Mouse (Mus musculus) heart, postnatal 36 days (tissue): ENCODE data around the gene Plekhg6. TPM values are rescaled to one million over a fixed set of nuclear protein-coding genes. Genes with fewer than 3 reads are reported as not detected.
A peak's percentile ranks its signal among the peaks of the same experiment; 100 is the strongest.

Experiments
- DNase-seq, 2 experiments: peaks; one replicate each; pipeline ENCODE4 v3.0.0; 2021 to 2022
- intact Hi-C: fragments of 180-260 bp; cut with DNase I; formaldehyde crosslinking; loops from one replicate; pipeline ENCODE4 v1.15.1; 2025
- total RNA-seq, 2 experiments: library from RNA; stranded (reverse); gene quantifications; 2 replicates each; pipeline ENCODE4 v1.2.3; 2021

Gene Plekhg6
- not detected for total RNA-seq

DNA sequence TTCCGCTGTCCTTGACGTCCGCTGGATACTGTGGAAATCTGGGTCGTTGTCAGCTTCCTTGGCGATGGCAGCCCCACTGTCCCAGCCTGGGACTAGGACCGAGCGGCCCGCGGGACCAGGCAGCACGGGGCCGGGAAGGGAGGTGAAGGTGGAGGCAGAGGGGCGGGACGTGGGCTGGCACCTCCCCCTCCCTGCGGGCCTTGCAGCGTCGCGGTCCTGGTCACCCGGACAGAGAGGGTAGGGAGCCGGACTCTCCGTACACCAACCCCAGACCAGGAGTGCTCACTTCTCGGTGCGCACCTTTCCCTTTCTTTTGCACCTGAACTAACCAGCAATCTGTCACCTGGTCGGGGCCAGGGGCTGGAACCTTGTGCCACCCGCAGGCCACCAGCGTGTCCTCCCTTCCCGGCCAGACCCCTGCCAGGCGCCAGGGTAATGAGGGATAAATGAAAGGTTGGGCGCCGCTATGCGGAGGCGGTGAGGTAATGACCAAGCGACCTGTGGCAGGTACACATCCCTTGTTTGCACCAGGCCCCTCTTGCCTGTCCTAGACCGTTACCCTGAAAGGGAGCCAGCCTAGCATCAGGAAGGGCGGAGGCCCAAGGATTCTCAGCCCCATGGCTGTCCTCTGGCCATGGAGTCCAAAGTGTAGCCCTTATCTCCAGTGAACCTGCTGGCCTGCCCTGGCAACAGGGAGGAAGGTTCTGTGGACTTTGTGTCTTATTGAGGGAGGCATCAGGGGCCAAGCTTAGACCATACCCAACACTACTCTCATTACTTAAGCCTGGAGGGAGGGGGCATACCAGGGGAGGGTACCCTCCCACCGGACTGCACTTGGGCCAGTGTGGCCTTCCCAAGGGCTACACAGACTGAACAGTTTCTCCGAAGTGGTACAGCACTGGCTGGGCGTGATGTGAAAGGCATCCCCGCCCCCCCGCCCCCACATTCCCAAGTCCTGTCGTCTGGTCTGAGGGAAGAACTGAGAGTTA lies at the start of gene Plekhg6:
TSS of gene Plekhg6 (minus strand) at position 422 of the 989 bp plus-strand sequence.
- intact Hi-C loops, result no loop called here
- DNase-seq, result no peak

GRCm38 (mm10) chr6:125429741-125430140 lies 49.1 kb upstream of the Plekhg6 start:
- no peak for DNase-seq
- intact Hi-C loops, result loop anchor here (5.0 kb wide), 1 partner anchor 38 kb away; no protein-coding TSS in a partner anchor

DNA sequence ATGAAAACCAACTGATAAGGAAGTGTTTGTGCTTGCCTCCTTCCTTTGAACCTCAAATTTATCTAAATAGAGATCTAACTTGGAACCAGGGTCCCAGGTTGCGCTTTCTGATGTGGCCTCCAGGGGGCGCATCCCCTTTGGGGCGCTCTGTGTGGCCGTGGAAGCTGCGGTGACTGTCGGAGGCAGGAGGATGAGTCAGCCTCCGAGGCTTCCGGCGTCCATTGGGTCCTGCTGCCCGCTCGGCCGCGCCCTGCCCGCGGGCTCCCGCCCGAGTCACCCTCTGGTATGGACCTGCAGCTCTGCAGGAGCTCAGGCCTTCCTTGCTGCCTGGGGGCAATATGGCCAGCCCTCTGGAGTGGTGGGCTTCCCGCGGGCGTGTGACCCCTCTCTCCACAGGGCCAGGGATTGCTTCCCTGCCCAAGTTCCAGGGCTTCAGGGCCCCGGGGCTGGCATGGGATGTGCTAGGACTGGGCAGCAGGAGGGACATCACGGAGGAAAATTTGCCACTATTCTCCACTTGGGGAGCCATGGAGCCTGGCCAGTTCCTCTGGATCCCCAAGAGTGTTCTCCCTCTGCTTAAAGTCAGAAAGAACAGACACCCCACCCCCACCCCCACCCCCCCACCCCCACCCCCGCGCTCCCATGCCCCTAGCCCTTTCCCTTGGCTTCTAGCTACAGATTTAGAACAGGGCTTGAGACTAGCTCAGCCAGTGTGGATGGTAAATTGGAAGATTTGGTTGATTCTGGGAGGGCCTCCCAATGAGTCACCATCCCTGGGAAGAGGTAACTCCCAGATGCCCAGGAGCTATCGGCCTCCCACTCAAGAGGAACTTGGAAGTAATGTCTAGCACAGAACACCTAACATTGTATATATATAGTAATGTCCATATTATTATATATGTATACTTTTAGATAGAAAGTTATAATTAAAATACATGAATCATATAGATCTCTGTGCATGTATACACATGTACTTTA lies 46.1 kb upstream of the Plekhg6 start:
- DNase-seq, result peak; percentile 85 to 86
- intact Hi-C loops, result loop anchor here (1.0 to 5.0 kb wide), 3 partner anchors 41 to 72 kb away; partner anchors contain the start of gene Cd9

DNA sequence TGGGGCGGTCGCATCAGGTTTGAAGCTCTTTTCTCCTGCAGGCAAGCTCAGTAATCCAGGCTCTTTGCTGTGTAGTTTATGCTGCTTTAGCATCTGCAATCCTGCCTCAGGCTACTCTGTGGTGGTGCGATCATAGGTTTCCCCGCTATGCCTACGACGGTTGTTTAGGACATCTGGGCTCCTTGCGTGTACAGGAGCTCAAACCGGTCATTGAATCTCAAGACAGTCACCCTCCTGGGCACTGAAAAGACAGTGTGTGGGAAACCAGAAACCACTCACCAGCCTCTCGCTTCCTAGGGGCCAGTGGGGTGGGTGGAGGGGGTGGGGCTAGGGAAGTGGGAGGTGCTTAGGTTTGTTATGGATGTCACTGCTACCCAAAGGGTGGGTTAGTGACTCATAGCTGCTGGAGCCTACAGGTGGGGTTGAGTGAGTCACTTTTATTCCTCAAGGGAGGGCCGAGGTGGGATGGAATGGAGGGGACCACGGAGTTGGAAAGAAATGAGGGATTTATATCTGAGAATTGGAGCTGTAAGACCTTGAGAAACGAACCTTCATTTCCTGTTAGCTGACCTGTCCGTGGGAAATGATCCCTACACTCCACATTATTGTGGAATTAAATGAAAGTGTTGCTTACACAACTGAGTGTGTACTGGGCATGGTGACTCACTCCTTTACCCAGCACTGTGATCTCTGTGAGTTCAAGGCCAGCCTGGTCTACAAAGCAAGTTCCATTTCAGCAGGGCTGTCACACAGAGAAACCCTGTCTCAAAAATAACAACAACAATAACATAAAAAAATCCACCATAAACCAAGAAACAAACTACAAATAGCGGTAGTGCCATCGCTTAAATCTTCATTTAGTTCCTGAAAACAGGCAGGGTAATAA lies 44.9 kb upstream of the Plekhg6 start:
- no peak for DNase-seq
- intact Hi-C loops, result loop anchor here (1.0 to 5.0 kb wide), 3 partner anchors 42 to 73 kb away; partner anchors contain the start of gene Cd9

DNA sequence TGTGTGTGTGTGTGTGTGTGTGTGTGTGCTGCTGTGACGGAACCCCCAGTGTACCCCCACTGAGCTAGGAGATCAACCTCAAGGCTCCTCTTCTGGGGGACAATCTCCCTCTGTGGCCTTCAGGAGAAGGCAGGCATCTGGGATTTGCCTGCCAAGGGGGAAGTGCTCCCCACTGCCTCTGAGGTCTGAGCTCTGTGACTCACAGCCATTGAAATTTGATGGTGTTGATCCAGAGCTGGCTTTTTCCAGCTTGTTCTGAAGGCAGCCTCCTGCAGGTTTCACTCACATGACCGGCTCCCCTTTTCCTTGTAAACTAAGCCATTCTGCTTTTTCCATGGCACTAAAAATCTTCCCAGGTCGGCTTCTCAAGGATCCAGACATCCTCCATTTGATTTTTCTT lies 43.6 kb upstream of the Plekhg6 start:
- intact Hi-C loops, result no loop called here
- no peak for DNase-seq

DNA sequence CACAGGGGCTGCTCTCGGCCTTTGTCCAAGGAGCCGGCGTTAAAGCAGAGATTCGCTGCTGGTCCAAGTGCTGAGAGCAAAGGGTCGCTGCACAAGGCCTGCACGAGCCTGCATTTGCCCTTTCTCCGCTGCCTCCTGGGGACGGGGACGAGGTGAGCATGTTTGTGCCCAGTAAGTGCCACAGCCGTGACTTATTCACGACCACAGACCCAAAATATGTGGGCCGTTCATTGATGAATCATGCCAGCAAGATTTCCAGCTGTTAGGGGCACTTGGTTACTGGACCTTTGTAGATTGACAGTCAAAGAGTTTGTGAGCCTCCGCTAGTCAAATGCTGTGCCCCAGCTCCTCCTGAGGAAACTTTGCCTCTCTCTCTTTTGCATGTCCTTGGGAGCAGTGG lies 42.9 kb upstream of the Plekhg6 start:
- no peak for DNase-seq
- intact Hi-C loops, result no loop called here

GRCm38 (mm10) chr6:125423099-125423498 lies 42.5 kb upstream of the Plekhg6 start:
- intact Hi-C loops, result no loop called here
- DNase-seq, result no peak

- peak; percentile 55 to 66 for DNase-seq
- intact Hi-C loops, result loop anchor here (1.0 kb wide), 1 partner anchor 182 kb away; no protein-coding TSS in a partner anchor
These were observed 41.6 kb upstream of the Plekhg6 start for GRCm38 (mm10) chr6:125422051-125422822.

DNA sequence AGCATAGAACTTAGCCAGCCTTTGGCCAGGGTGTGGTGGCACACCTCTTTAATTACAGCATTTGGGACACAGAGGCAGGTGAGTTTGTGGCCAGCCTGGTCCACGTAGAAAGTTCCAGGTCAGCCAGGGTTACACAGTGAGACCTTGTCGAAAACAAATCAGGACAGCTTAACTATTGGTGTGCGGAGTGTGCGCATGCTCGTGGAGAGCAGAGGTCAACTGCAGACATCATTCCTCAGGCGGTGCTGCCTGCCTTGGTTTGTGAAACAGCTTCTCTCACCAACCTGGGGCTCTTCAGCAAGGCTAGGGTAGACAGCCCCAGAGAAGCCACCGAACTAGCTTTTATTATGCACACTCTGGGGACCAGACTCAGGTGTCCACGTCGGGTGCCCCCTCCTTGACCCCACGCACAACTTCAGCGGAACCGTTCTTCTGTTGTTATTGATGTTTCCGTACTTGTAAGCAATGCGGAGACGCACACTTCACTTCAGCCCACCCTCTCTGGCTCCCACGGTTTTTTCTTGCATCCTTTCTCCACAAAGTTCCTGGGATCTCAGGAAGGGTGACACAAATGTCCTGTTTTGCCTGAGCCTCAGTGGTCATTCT lies 40.0 kb upstream of the Plekhg6 start:
- DNase-seq, result no peak
- intact Hi-C loops, result no loop called here

- intact Hi-C loops, result loop anchor here (2.0 kb wide), 2 partner anchors 182 to 242 kb away; no protein-coding TSS in a partner anchor
- peak; percentile 84 to 85 for DNase-seq
These were observed 38.2 kb upstream of the Plekhg6 start for GRCm38 (mm10) chr6:125418744-125419143.

DNA sequence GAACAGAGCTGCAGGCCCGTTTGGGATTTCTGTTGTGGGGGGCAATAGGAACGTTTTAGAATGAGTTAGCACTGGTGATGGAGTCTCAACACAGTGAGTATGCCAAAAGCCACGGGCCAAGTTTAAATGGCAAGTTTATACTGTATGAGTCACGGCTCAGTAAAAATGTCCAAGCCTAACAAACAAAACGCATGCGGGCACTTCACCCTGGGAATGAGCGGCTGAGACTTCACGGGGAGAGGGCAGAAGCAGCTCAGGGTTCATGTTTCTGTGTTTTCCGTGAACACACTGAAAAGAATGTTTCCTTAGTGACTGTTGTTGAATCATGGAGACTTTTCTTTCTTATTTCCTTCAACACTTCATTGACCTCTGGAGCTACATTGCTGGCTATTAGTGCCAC lies 32.7 kb upstream of the Plekhg6 start:
- intact Hi-C loops, result no loop called here

DNA sequence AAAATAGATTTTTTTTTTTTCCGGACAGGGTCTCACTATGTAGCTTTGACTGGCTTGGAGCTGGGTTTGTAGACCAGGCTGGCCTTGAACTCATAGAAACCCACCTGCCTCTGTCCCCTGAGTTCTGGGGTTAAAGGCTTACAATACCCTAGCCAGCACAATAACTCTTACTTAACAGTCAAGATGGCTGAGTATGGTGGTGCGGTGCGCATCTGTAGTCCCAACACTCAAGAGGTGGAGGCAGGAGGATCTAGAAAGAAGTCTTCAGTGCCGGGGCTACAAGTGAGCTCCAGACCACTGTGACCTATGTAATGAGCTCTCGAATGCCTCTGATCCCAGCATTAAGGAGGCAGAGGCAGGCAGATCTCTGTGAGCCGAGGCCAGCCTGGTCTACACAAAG lies 31.1 kb upstream of the Plekhg6 start:
- intact Hi-C loops, result no loop called here

More for the DNA sequence above, 32.7 kb upstream of the Plekhg6 start:
- no peak for DNase-seq

GRCm38 (mm10) chr6:125410995-125411547 lies 30.5 kb upstream of the Plekhg6 start:
- no peak for DNase-seq
- intact Hi-C loops, result no loop called here

More for the DNA sequence above, 31.1 kb upstream of the Plekhg6 start:
- no peak for DNase-seq

- intact Hi-C loops, result no loop called here
- DNase-seq, result no peak
These were observed 30.0 kb upstream of the Plekhg6 start for GRCm38 (mm10) chr6:125410551-125410950.

- intact Hi-C loops, result no loop called here
- DNase-seq, result no peak
These were observed 27.1 kb upstream of the Plekhg6 start for GRCm38 (mm10) chr6:125407657-125408056.

DNA sequence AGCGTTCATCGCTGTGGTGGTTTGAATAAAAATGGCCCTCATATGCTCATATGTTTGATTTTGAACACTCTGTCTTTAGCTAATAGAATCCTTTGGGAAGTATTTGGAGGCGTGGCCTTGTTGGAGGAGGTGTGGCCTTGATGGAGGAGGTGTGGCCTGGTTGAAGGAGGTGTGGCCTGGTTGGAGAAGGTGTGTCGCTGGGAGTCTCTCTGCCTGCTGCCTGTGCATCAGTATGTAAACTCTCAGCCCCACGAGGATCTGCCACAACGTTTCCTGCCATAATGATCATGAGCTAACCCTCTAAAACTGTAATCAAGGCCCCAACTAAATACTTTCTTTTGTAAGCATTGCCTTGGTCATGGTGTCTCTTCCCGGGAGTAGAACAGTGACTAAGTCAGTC lies 26.6 kb upstream of the Plekhg6 start:
- DNase-seq, result no peak
- intact Hi-C loops, result no loop called here

GRCm38 (mm10) chr6:125405461-125406382 lies 25.1 kb upstream of the Plekhg6 start:
- no peak for DNase-seq
- intact Hi-C loops, result no loop called here
